Mouse (Mus musculus) midbrain, embryonic 15.5 days (tissue): Measurements from ENCODE around the gene Gtf2ird1. TPM values are rescaled to one million over a fixed set of nuclear protein-coding genes. Genes with fewer than 3 reads are reported as not detected.

Experiments
- ATAC-seq: fragments of 200-750 bp; cut with Nextera tagmentation; replicated peaks from 2 replicates; pipeline ENCODE4 v1.8.0; 2017; ENCODE audit warnings: moderate TSS enrichment
- H3K27ac ChIP-seq: fragments of 300-500 bp; sonication (generic); 2 replicates; pipeline ENCODE4 v1.5.1; 2015; ENCODE audit warnings: mild to moderate bottlenecking, inconsistent platforms
- H3K27me3 ChIP-seq: fragments of 300-500 bp; sonication (generic); replicated peaks from 2 replicates; pipeline ENCODE4 v1.6.1; 2015; ENCODE audit warnings: inconsistent platforms
- H3K36me3 ChIP-seq: fragments of 300-500 bp; sonication (generic); replicated peaks from 2 replicates; pipeline ENCODE4 v1.6.1; 2015; ENCODE audit warnings: inconsistent platforms
- H3K4me1 ChIP-seq: fragments of 300-500 bp; sonication (generic); 2 replicates; pipeline ENCODE4 v1.6.1; 2015; ENCODE audit warnings: inconsistent platforms
- H3K4me2 ChIP-seq: fragments of 300-500 bp; sonication (generic); 2 replicates; pipeline ENCODE4 v1.6.1; 2015; ENCODE audit warnings: inconsistent platforms, mild to moderate bottlenecking, moderate library complexity
- H3K4me3 ChIP-seq: fragments of 300-500 bp; sonication (generic); 2 replicates; pipeline ENCODE4 v1.5.1; 2015; ENCODE audit warnings: mild to moderate bottlenecking, inconsistent platforms
- H3K9ac ChIP-seq: fragments of 300-500 bp; sonication (generic); 2 replicates; pipeline ENCODE4 v1.6.1; 2015; ENCODE audit warnings: mild to moderate bottlenecking, inconsistent platforms
- H3K9me3 ChIP-seq: fragments of 300-500 bp; sonication (generic); 2 replicates; pipeline ENCODE4 v1.6.1; 2016; ENCODE audit warnings: inconsistent platforms
- WGBS: fragments of 180-500 bp; shearing (Covaris S2); methylation state at CpG from one replicate; pipeline ENCODE4 v1.1.7; 2015; ENCODE audit warnings: mixed read lengths; 5-methylcytosine and 5-hydroxymethylcytosine counted together
- microRNA-seq: library from miRNA; unstranded; fragments of <30 nt; microRNA quantifications from one replicate; pipeline ENCODE4, GENCODE M21; 2016
- polyA plus RNA-seq: library from polyadenylated mRNA; unstranded; fragments of >200 nt; fragmentation: Nextera tagmentation; extraction: Ambion mirVana; gene quantifications from 2 replicates; pipeline ENCODE4 v1.2.1, GENCODE M21; 2015

Gtf2ird1 gene
- polyA plus RNA-seq, 1 experiment from 2014 or later, result 89.0 TPM

DNA sequence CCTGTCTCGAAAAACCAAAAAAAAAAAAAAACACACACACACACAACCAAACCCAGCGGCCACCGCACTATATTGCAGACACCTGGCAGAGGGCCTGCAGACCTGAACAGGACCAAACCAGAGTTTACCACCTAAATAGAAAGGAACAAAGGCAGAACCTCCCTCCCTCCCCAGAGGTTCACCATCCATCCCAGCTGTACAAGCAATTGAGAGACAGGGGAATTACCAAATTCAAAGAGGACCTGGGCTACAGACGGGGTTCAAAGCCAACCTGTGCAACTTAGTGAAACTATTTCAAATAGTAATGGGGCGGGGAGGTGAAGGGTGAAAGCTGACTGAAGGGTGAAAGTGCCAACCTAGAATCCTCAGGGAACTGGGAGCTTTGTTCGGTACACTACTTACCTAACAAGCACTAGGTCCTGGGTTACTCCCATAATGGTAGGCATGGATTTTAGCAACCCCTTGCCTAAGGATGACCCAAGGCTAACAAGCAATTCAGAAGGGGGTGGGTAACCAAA lies 144.6 kb downstream of the Gtf2ird1 start:
- Histone ChIP-seq H3K9me3 (no peaks in the 10 kb centered on the region), H3K36me3 (peaks cover 6% of the 10 kb centered on the region; the same call in 1 of the 2 replicates), H3K9ac (no peak overlapping the region), H3K4me1 (peaks cover 42% of the 10 kb centered on the region), H3K27ac (no peak overlapping the region), H3K4me2 (peak overlapping the region; percentile 62), H3K27me3 (no peaks in the 10 kb centered on the region), H3K4me3 (peak overlapping the region; percentile 82)
- WGBS, result 79% methylated on average over 6 of the region's 6 CpGs
- no peak for ATAC-seq

DNA sequence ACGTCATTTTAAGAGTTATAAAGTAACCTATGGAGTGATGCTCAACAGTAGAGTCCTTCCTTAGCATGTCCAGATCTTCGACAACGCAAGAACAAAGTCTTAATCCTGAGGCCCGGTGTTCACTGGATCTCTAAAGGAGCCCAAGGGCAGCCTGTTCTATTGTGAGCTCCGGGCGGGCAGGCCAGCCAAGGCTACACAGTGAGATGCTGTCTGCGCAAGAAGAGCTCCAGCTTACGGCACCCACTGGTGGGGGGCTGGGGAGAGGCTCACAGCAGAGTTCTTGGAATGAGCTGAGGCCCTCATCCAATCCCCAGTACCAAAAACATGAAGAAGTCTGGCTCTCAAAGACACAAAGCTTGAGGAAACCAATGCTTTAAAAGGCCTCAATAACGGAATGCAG lies 146.3 kb downstream of the Gtf2ird1 start:
- no peak overlapping the region for H3K4me2 ChIP-seq
- H3K27me3 ChIP-seq, result no peaks in the 10 kb centered on the region
- H3K9ac ChIP-seq, result no peak overlapping the region
- no peaks in the 10 kb centered on the region for H3K9me3 ChIP-seq
- no peak overlapping the region for H3K4me3 ChIP-seq
- peaks cover 12% of the 10 kb centered on the region; the same call in 1 of the 2 replicates for H3K36me3 ChIP-seq
- no peak for ATAC-seq
- no peak overlapping the region for H3K27ac ChIP-seq
- peaks cover 26% of the 10 kb centered on the region for H3K4me1 ChIP-seq
- WGBS, result 91% methylated on average over 9 of the region's 9 CpGs

DNA sequence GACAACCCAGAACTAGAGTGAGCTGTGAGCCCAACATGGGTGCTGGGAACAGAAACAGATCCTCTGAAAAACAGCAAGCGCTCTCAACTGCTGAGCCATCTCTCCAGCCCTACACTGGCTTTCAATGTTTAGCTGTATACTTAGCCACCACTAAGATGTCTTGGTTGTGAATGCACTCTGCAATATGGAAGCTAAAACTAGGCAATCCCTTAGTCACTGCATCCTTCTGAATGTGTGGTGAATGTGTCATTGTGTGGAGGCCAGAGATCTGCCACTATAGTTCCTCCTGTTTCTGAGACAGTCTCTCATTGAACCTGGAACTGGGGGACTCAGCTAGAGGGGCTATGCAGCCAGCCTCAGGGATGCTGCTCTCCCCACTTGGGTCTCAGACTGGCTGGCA lies 147.2 kb downstream of the Gtf2ird1 start:
- H3K27ac ChIP-seq, result no peak overlapping the region
- H3K9ac ChIP-seq, result no peak overlapping the region
- H3K9me3 ChIP-seq, result no peaks in the 10 kb centered on the region
- WGBS, result 100% methylated on average over 1 of the region's 1 CpGs
- ATAC-seq, result no peak
- H3K4me3 ChIP-seq, result no peak overlapping the region
- no peak overlapping the region for H3K4me2 ChIP-seq
- H3K4me1 ChIP-seq, result peaks cover 25% of the 10 kb centered on the region
- no peaks in the 10 kb centered on the region for H3K27me3 ChIP-seq
- peaks cover 12% of the 10 kb centered on the region; the same call in 1 of the 2 replicates for H3K36me3 ChIP-seq

Small RNA genes lying within 50 kb of the gene (microRNA-seq; reads per million reads assigned to microRNA genes)
- gene Gm26340 (not detected), gene Mir3965 (not detected)

Other genes with a start within 250 kb of the Gtf2ird1 start
- gene Ncf1, start 227.1 kb downstream of the Gtf2ird1 start, polyA plus RNA-seq, result 3.3 and 3.4 TPM in 2 replicates
- gene Gtf2i, start 142.0 kb downstream of the Gtf2ird1 start, polyA plus RNA-seq, result 142 and 149 TPM in 2 replicates
- gene Clip2, start 95.7 kb upstream of the Gtf2ird1 start, polyA plus RNA-seq, result 16.1 and 16.9 TPM in 2 replicates
- 0.64 and 0.98 TPM in 2 replicates for gene Syna, start 103.5 kb upstream of the Gtf2ird1 start, polyA plus RNA-seq
- gene Rfc2, start 124.7 kb upstream of the Gtf2ird1 start, polyA plus RNA-seq, result 191 and 194 TPM in 2 replicates
- gene Lat2, start 158.3 kb upstream of the Gtf2ird1 start, polyA plus RNA-seq, result 3.0 and 3.5 TPM in 2 replicates
- 343 and 356 TPM in 2 replicates for gene Eif4h, start 182.8 kb upstream of the Gtf2ird1 start, polyA plus RNA-seq
- gene Limk1, start 231.9 kb upstream of the Gtf2ird1 start, polyA plus RNA-seq, result 21.6 and 25.1 TPM in 2 replicates